Mouse (Mus musculus) hindbrain, embryonic 15.5 days (tissue): ENCODE data around the gene Mrap. TPM values are rescaled to one million over a fixed set of nuclear protein-coding genes. Genes with fewer than 3 reads are reported as not detected.

Source experiments
- ATAC-seq: fragments of 200-750 bp; cut with Nextera tagmentation; 2 replicates; pipeline ENCODE4 v1.8.0; 2017; ENCODE audit warnings: low read depth, moderate number of reproducible peaks, moderate TSS enrichment; ENCODE audit not compliant: low FRiP score
- H3K27ac ChIP-seq: fragments of 300-500 bp; sonication (generic); replicated peaks from 2 replicates; pipeline ENCODE4 v1.5.1; 2015; ENCODE audit warnings: mild to moderate bottlenecking, inconsistent platforms
- H3K27me3 ChIP-seq: fragments of 300-500 bp; sonication (generic); 2 replicates; pipeline ENCODE4 v1.6.1; 2015; ENCODE audit warnings: control low read depth, inconsistent platforms
- H3K36me3 ChIP-seq: fragments of 300-500 bp; sonication (generic); 2 replicates; pipeline ENCODE4 v1.6.1; 2015; ENCODE audit warnings: control low read depth, inconsistent platforms
- H3K4me1 ChIP-seq: fragments of 300-500 bp; sonication (generic); replicated peaks from 2 replicates; pipeline ENCODE4 v1.6.1; 2015; ENCODE audit warnings: control low read depth, inconsistent platforms
- H3K4me2 ChIP-seq: fragments of 300-500 bp; sonication (generic); 2 replicates; pipeline ENCODE4 v1.6.1; 2015; ENCODE audit warnings: moderate library complexity, mild to moderate bottlenecking, inconsistent platforms
- H3K4me3 ChIP-seq: fragments of 300-500 bp; sonication (generic); 2 replicates; pipeline ENCODE4 v1.5.1; 2015; ENCODE audit warnings: mild to moderate bottlenecking, inconsistent platforms
- H3K9ac ChIP-seq: fragments of 300-500 bp; sonication (generic); 2 replicates; pipeline ENCODE4 v1.6.1; 2015; ENCODE audit warnings: inconsistent platforms
- H3K9me3 ChIP-seq: fragments of 300-500 bp; sonication (generic); 2 replicates; pipeline ENCODE4 v1.6.1; 2016; ENCODE audit warnings: control low read depth, inconsistent platforms
- WGBS: fragments of 180-500 bp; shearing (Covaris S2); methylation state at CpG from one replicate; pipeline ENCODE4 v1.1.7; 2015; 5-methylcytosine and 5-hydroxymethylcytosine counted together
- polyA plus RNA-seq: library from polyadenylated mRNA; unstranded; fragments of >200 nt; fragmentation: Nextera tagmentation; extraction: Ambion mirVana; gene quantifications from 2 replicates; pipeline ENCODE4 v1.2.1, GENCODE M21; 2015

Mrap gene
- polyA plus RNA-seq, 1 experiment from 2014 or later = 0.30 TPM

- Histone ChIP-seq H3K36me3 (peaks cover 36% of the 10 kb centered on the region), H3K27ac (no peak overlapping the region), H3K9me3 (no peaks in the 10 kb centered on the region), H3K4me3 (no peak overlapping the region), H3K9ac (no peak overlapping the region), H3K4me2 (no peak overlapping the region), H3K4me1 (no peaks in the 10 kb centered on the region), H3K27me3 (no peaks in the 10 kb centered on the region)
- ATAC-seq = no peak
- 91% methylated on average over 4 of the region's 4 CpGs for WGBS
Measured at GRCm38 (mm10) chr16:90760515-90760914, 22.5 kb downstream of the Mrap start.

- no peak overlapping the region for H3K4me2 ChIP-seq
- no peak overlapping the region for H3K9ac ChIP-seq
- ATAC-seq = no peak
- H3K4me1 ChIP-seq = no peaks in the 10 kb centered on the region
- H3K27ac ChIP-seq = no peak overlapping the region
- H3K27me3 ChIP-seq = no peaks in the 10 kb centered on the region
- peaks cover 53% of the 10 kb centered on the region for H3K36me3 ChIP-seq
- WGBS = 94% methylated on average over 9 of the region's 9 CpGs
- H3K4me3 ChIP-seq = no peak overlapping the region
- no peaks in the 10 kb centered on the region for H3K9me3 ChIP-seq
Measured at GRCm38 (mm10) chr16:90765195-90765877, 27.3 kb downstream of the Mrap start.

- ATAC-seq = no peak
- peaks cover 65% of the 10 kb centered on the region for H3K36me3 ChIP-seq
- no peaks in the 10 kb centered on the region for H3K4me1 ChIP-seq
- no peak overlapping the region for H3K4me2 ChIP-seq
- WGBS = 94% methylated on average over 15 of the region's 15 CpGs
- H3K27me3 ChIP-seq = no peaks in the 10 kb centered on the region
- H3K9ac ChIP-seq = no peak overlapping the region
- no peaks in the 10 kb centered on the region for H3K9me3 ChIP-seq
- H3K27ac ChIP-seq = no peak overlapping the region
- H3K4me3 ChIP-seq = no peak overlapping the region
Measured at GRCm38 (mm10) chr16:90766919-90767454, 29.0 kb downstream of the Mrap start.

- Histone ChIP-seq H3K4me1 (no peaks in the 10 kb centered on the region), H3K4me2 (no peak overlapping the region), H3K27me3 (no peaks in the 10 kb centered on the region), H3K9me3 (no peaks in the 10 kb centered on the region), H3K27ac (no peak overlapping the region), H3K4me3 (no peak overlapping the region), H3K9ac (no peak overlapping the region), H3K36me3 (peaks cover 78% of the 10 kb centered on the region)
- no peak for ATAC-seq
- 90% methylated on average over 12 of the region's 12 CpGs for WGBS
Measured at GRCm38 (mm10) chr16:90774216-90774615, 36.2 kb downstream of the Mrap start.

GRCm38 (mm10) chr16:90774646-90775045 lies 36.6 kb downstream of the Mrap start:
- Histone ChIP-seq H3K36me3 (peaks cover 77% of the 10 kb centered on the region), H3K9ac (no peak overlapping the region), H3K27ac (no peak overlapping the region), H3K27me3 (no peaks in the 10 kb centered on the region), H3K4me2 (no peak overlapping the region), H3K9me3 (no peaks in the 10 kb centered on the region), H3K4me1 (no peaks in the 10 kb centered on the region), H3K4me3 (no peak overlapping the region)
- no peak for ATAC-seq
- 90% methylated on average over 6 of the region's 6 CpGs for WGBS

- 86% methylated on average over 10 of the region's 10 CpGs for WGBS
- H3K9me3 ChIP-seq = no peaks in the 10 kb centered on the region
Measured at GRCm38 (mm10) chr16:90775946-90776520, 38.0 kb downstream of the Mrap start.

GRCm38 (mm10) chr16:90779783-90780182 lies 41.8 kb downstream of the Mrap start:
- Histone ChIP-seq H3K27me3 (no peaks in the 10 kb centered on the region), H3K4me3 (no peak overlapping the region), H3K9ac (no peak overlapping the region), H3K4me2 (no peak overlapping the region), H3K27ac (no peak overlapping the region), H3K36me3 (peaks cover 65% of the 10 kb centered on the region), H3K9me3 (no peaks in the 10 kb centered on the region), H3K4me1 (no peaks in the 10 kb centered on the region)
- WGBS = 86% methylated on average over 11 of the region's 11 CpGs
- peak; percentile 71; the same call in 1 of the 2 replicates for ATAC-seq

More at GRCm38 (mm10) chr16:90775946-90776520, 38.0 kb downstream of the Mrap start:
- Histone ChIP-seq H3K4me3 (no peak overlapping the region), H3K36me3 (peaks cover 79% of the 10 kb centered on the region), H3K27me3 (no peaks in the 10 kb centered on the region), H3K4me2 (no peak overlapping the region), H3K9ac (no peak overlapping the region), H3K27ac (no peak overlapping the region), H3K4me1 (no peaks in the 10 kb centered on the region)
- ATAC-seq = no peak

GRCm38 (mm10) chr16:90783302-90783701 lies 45.3 kb downstream of the Mrap start:
- Histone ChIP-seq H3K9ac (no peak overlapping the region), H3K36me3 (peaks cover 74% of the 10 kb centered on the region)
- WGBS = 92% methylated on average over 11 of the region's 11 CpGs

GRCm38 (mm10) chr16:90785257-90785656 lies 47.2 kb downstream of the Mrap start:
- peaks cover 76% of the 10 kb centered on the region for H3K36me3 ChIP-seq
- no peaks in the 10 kb centered on the region for H3K27me3 ChIP-seq
- no peak overlapping the region for H3K27ac ChIP-seq
- no peak overlapping the region for H3K9ac ChIP-seq
- no peak overlapping the region for H3K4me2 ChIP-seq
- ATAC-seq = no peak
- WGBS = 98% methylated on average over 4 of the region's 4 CpGs
- no peak overlapping the region for H3K4me3 ChIP-seq
- H3K4me1 ChIP-seq = no peaks in the 10 kb centered on the region
- H3K9me3 ChIP-seq = no peaks in the 10 kb centered on the region

More at GRCm38 (mm10) chr16:90783302-90783701, 45.3 kb downstream of the Mrap start:
- H3K9me3 ChIP-seq = no peaks in the 10 kb centered on the region
- no peak for ATAC-seq
- H3K4me1 ChIP-seq = no peaks in the 10 kb centered on the region
- H3K4me2 ChIP-seq = no peak overlapping the region
- H3K4me3 ChIP-seq = no peak overlapping the region
- H3K27ac ChIP-seq = no peak overlapping the region
- H3K27me3 ChIP-seq = no peaks in the 10 kb centered on the region

GRCm38 (mm10) chr16:90788580-90788979 lies 50.6 kb downstream of the Mrap start:
- no peak overlapping the region for H3K27ac ChIP-seq
- no peaks in the 10 kb centered on the region for H3K27me3 ChIP-seq
- peaks cover 77% of the 10 kb centered on the region for H3K36me3 ChIP-seq
- 94% methylated on average over 6 of the region's 6 CpGs for WGBS
- ATAC-seq = no peak
- H3K4me2 ChIP-seq = no peak overlapping the region
- no peak overlapping the region for H3K4me3 ChIP-seq
- no peaks in the 10 kb centered on the region for H3K9me3 ChIP-seq
- no peak overlapping the region for H3K9ac ChIP-seq
- H3K4me1 ChIP-seq = no peaks in the 10 kb centered on the region

- H3K36me3 ChIP-seq = peaks cover 85% of the 10 kb centered on the region
- H3K9ac ChIP-seq = no peak overlapping the region
- H3K4me1 ChIP-seq = no peaks in the 10 kb centered on the region
- H3K4me3 ChIP-seq = no peak overlapping the region
- no peak overlapping the region for H3K27ac ChIP-seq
- ATAC-seq = no peak
- H3K27me3 ChIP-seq = no peaks in the 10 kb centered on the region
- H3K9me3 ChIP-seq = no peaks in the 10 kb centered on the region
- no peak overlapping the region for H3K4me2 ChIP-seq
- 90% methylated on average over 6 of the region's 6 CpGs for WGBS
Measured at GRCm38 (mm10) chr16:90790946-90791345, 52.9 kb downstream of the Mrap start.

- Histone ChIP-seq H3K36me3 (peaks cover 85% of the 10 kb centered on the region), H3K27me3 (no peaks in the 10 kb centered on the region), H3K4me1 (no peaks in the 10 kb centered on the region), H3K4me2 (no peak overlapping the region), H3K4me3 (no peak overlapping the region), H3K27ac (no peak overlapping the region), H3K9me3 (no peaks in the 10 kb centered on the region), H3K9ac (no peak overlapping the region)
- no peak for ATAC-seq
- WGBS = 84% methylated on average over 5 of the region's 5 CpGs
Measured at GRCm38 (mm10) chr16:90792066-90792465, 54.1 kb downstream of the Mrap start.
